Mouse (Mus musculus) liver, postnatal 0 days (tissue): Measurements from ENCODE around the gene Rxfp3.

Experiments
- CTCF ChIP-seq: sonication (generic); IDR thresholded peaks from 2 replicates; pipeline ENCODE4 v1.5.1; 2016; ENCODE audit warnings: antibody characterized with exemption, low read depth
- EP300 ChIP-seq: IDR thresholded peaks from 2 replicates; pipeline ENCODE4 v1.6.1; 2016; ENCODE audit warnings: antibody characterized with exemption, low read depth, mild to moderate bottlenecking

DNA sequence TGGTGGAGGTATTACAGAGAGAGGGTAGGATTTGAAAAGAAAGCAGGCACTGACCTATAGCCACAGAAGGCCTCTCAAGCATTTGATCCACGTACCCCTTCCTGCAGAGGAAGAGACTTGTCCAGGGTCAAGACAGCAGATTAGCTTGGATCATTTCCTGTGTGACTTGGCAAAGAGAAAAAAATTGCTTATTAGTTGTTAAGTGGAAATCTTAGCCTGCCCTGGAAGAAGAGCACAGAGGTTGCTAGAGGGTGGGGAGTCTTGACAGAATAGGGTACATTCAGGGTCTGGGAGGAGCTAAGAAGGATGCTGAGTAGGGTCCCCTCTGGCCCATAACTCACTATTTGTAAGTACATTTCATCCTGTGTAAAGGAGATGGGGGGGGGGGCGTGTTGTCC, 26.4 kb upstream of the Rxfp3 start:
- TF ChIP-seq CTCF (no peak), EP300 (no peak)
